Mouse (Mus musculus): ENCODE data around the gene Akirin2. TPM values are rescaled to one million over a fixed set of nuclear protein-coding genes. Genes with fewer than 3 reads are reported as not detected.

Gene Akirin2
- total RNA-seq (2021), result 10 to 100 TPM; 42.9 to 60.6 TPM
- long read RNA-seq, experiment 1, transcript Akirin2-201 (5 exons, 1,397 nt), result major isoform, 31 of 36 reads
- long read RNA-seq, experiment 1, partial matches to known transcripts, result 0 of 36 reads
- long read RNA-seq, experiment 1, other reads (novel, unspliced or antisense), result 5 of 36 reads
- long read RNA-seq, experiment 2, transcript Akirin2-201 (5 exons, 1,397 nt), result major isoform, 34 of 38 reads
- long read RNA-seq, experiment 2, partial matches to known transcripts, result 1 of 38 reads
- long read RNA-seq, experiment 2, other reads (novel, unspliced or antisense), result 3 of 38 reads

GRCm38 (mm10) chr4:34550748-34551097 is at the start of gene Akirin2:
Gene Akirin2 (plus strand): TSS chr4:34550937.
- H3K4me3 ChIP-seq, result peak within 1 kb of the TSS; percentile 97
- peak; percentile 61 for DNase-seq
- intact Hi-C loops (cut with DNase I), result loop anchor here (5.0 to 10.0 kb wide), 2 partner anchors 62 to 1516 kb away; partner anchors contain the start of genes Orc3, Rars2 and Ube2j1
- TF ChIP-seq CTCF (IDR thresholded peaks at IDR 0.05), result no peak
- peak within 1 kb of the TSS; percentile 96 for H3K27ac ChIP-seq

- TF ChIP-seq CTCF (IDR thresholded peaks at IDR 0.05), result no peak
- Histone ChIP-seq H3K4me3 (no peak overlapping the region), H3K27ac (no peak overlapping the region)
- no peak for DNase-seq
- intact Hi-C loops (cut with DNase I), result no loop called here
These were observed 40.4 kb upstream of the Akirin2 start for GRCm38 (mm10) chr4:34510305-34510704.

- TF ChIP-seq CTCF (IDR thresholded peaks at IDR 0.05), result no peak
These were observed 27.9 kb upstream of the Akirin2 start for GRCm38 (mm10) chr4:34522846-34523245.

GRCm38 (mm10) chr4:34523586-34523985 is 27.2 kb upstream of the Akirin2 start:
- peak overlapping the region; percentile 35; the same call in 1 of the 2 replicates for H3K27ac ChIP-seq
- intact Hi-C loops (cut with DNase I), result no loop called here
- no peak overlapping the region for H3K4me3 ChIP-seq
- DNase-seq, result no peak
- TF ChIP-seq CTCF (IDR thresholded peaks at IDR 0.05), result no peak

More at GRCm38 (mm10) chr4:34522846-34523245, 27.9 kb upstream of the Akirin2 start:
- intact Hi-C loops (cut with DNase I), result no loop called here
- DNase-seq, result peak; percentile 56
- H3K4me3 ChIP-seq, result no peak overlapping the region
- peak overlapping the region; percentile 40; the same call in 1 of the 2 replicates for H3K27ac ChIP-seq

- no peak for DNase-seq
- no peak overlapping the region for H3K27ac ChIP-seq
- no peak for TF ChIP-seq CTCF (IDR thresholded peaks at IDR 0.05)
- no peak overlapping the region for H3K4me3 ChIP-seq
- intact Hi-C loops (cut with DNase I), result no loop called here
These were observed 24.0 kb upstream of the Akirin2 start for GRCm38 (mm10) chr4:34526771-34527170.

- intact Hi-C loops (cut with DNase I), result no loop called here
- no peak for TF ChIP-seq CTCF (IDR thresholded peaks at IDR 0.05)
- H3K4me3 ChIP-seq, result no peak overlapping the region
These were observed 22.2 kb upstream of the Akirin2 start for GRCm38 (mm10) chr4:34528430-34529100.

GRCm38 (mm10) chr4:34529379-34529778 is 21.4 kb upstream of the Akirin2 start:
- no peak overlapping the region for H3K4me3 ChIP-seq
- no peak for DNase-seq
- intact Hi-C loops (cut with DNase I), result no loop called here
- H3K27ac ChIP-seq, result no peak overlapping the region
- TF ChIP-seq CTCF (IDR thresholded peaks at IDR 0.05), result no peak

More at GRCm38 (mm10) chr4:34528430-34529100, 22.2 kb upstream of the Akirin2 start:
- no peak overlapping the region for H3K27ac ChIP-seq
- DNase-seq, result no peak

GRCm38 (mm10) chr4:34529941-34530340 is 20.8 kb upstream of the Akirin2 start:
- intact Hi-C loops (cut with DNase I), result no loop called here

GRCm38 (mm10) chr4:34549981-34550747 is 573 bp upstream of the Akirin2 start:
- peak; percentile 97 for DNase-seq
- intact Hi-C loops (cut with DNase I), result loop anchor here (5.0 to 10.0 kb wide), 2 partner anchors 62 to 1515 kb away; partner anchors contain the start of genes Orc3, Rars2 and Ube2j1
- TF ChIP-seq CTCF (IDR thresholded peaks at IDR 0.05), result no peak
- Histone ChIP-seq H3K4me3 (peak overlapping the region; percentile 97), H3K27ac (peak overlapping the region; percentile 96)

More at GRCm38 (mm10) chr4:34529941-34530340, 20.8 kb upstream of the Akirin2 start:
- no peak for DNase-seq
- no peak for TF ChIP-seq CTCF (IDR thresholded peaks at IDR 0.05)
- Histone ChIP-seq H3K27ac (no peak overlapping the region), H3K4me3 (no peak overlapping the region)

- Histone ChIP-seq H3K4me3 (peak overlapping the region; percentile 97), H3K27ac (peak overlapping the region; percentile 96)
- no peak for TF ChIP-seq CTCF (IDR thresholded peaks at IDR 0.05)
- peak; percentile 63 for DNase-seq
- intact Hi-C loops (cut with DNase I), result loop anchor here (5.0 to 10.0 kb wide), 2 partner anchors 61 to 1516 kb away; partner anchors contain the start of genes Orc3, Rars2 and Ube2j1
These were observed 517 bp downstream of the Akirin2 start for GRCm38 (mm10) chr4:34551098-34551809.

- no peak for DNase-seq
- intact Hi-C loops (cut with DNase I), result loop anchor here (5.0 to 10.0 kb wide), 2 partner anchors 60 to 1517 kb away; partner anchors contain the start of genes Orc3, Rars2 and Ube2j1
- no peak for TF ChIP-seq CTCF (IDR thresholded peaks at IDR 0.05)
- Histone ChIP-seq H3K27ac (peak overlapping the region; percentile 96), H3K4me3 (peak overlapping the region; percentile 97)
These were observed 1.2 kb downstream of the Akirin2 start for GRCm38 (mm10) chr4:34551966-34552365.
